Mouse (Mus musculus): Measurements from ENCODE around the gene Sv2c. TPM values are rescaled to one million over a fixed set of nuclear protein-coding genes. Genes with fewer than 3 reads are reported as not detected.
"Not testable (repeated sequence)": the region's sequence is repeated elsewhere in the genome, so short reads cannot be mapped to it uniquely, and the experiment has no call there.

The Sv2c gene
- polyA plus RNA-seq, 1 experiment from 2014 or later, result 26.8 TPM

GRCm38 (mm10) chr13:96126669-96127068 is 5.7 kb downstream of the Sv2c start:
- no peak overlapping the region for H3K9ac ChIP-seq
- H3K4me1 ChIP-seq (replicated peaks), result peaks cover 25% of the 10 kb centered on the region
- no peaks in the 10 kb centered on the region for H3K9me3 ChIP-seq
- H3K27me3 ChIP-seq, result peaks cover 31% of the 10 kb centered on the region
- WGBS, result 82% methylated on average over 6 of the region's 6 CpGs
- H3K36me3 ChIP-seq, result no peaks in the 10 kb centered on the region
- no peak overlapping the region for H3K4me2 ChIP-seq
- ATAC-seq (ENCODE audit: low read depth), result no peak
- H3K27ac ChIP-seq (replicated peaks), result no peak overlapping the region
- no peak overlapping the region for H3K4me3 ChIP-seq

DNA sequence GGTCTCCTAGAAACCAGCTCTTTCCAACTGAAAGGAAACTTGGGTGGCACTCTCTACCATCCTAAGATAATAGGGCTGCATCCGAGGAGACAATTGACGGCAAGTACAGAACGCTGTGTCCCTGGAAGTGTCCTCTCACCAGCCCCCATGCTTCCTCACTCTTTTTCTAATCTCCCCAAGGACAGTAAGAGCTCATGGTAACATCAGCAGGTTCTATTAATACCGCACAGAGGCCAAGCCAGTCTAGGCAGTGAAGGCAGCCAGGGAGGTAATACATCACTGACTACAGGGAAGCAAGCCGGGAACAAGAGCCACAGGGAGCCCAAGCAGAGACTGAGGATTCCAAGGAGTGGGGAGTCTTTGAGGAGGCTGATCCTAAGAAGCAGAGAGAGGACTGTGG is 7.4 kb downstream of the Sv2c start:
- Histone ChIP-seq H3K27ac (replicated peaks) (no peak overlapping the region), H3K4me2 (no peak overlapping the region), H3K27me3 (peaks cover 15% of the 10 kb centered on the region), H3K4me1 (replicated peaks) (peaks cover 8% of the 10 kb centered on the region; the same call in 1 of the 2 replicates), H3K4me3 (no peak overlapping the region), H3K36me3 (no peaks in the 10 kb centered on the region), H3K9me3 (no peaks in the 10 kb centered on the region), H3K9ac (no peak overlapping the region)
- no peak for ATAC-seq (ENCODE audit: low read depth)
- WGBS, result 59% methylated on average over 5 of the region's 5 CpGs

DNA sequence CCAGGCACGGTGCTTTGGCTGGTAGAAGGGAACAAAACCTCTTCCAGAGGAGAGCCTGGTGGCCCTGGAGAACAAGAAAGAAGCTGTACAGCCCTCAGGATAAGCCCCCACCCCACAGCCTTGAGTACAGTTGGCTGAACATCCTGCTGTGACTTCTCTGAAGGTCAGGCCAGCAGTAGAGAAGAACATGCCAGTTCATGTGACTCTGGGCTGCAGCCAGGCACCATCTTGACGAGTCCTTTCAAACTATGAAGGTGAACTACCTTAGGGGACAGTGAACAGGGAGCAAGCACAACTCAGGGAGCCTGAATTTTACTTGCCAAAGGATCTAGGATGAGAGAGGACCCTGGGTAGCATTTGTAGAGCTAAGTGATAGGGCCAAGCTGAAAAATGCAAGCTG is 19.7 kb downstream of the Sv2c start:
- no peak for ATAC-seq (ENCODE audit: low read depth)
- 82% methylated on average over 2 of the region's 2 CpGs for WGBS

GRCm38 (mm10) chr13:96110767-96111166 is 21.6 kb downstream of the Sv2c start:
- H3K4me1 ChIP-seq (replicated peaks), result peaks cover 13% of the 10 kb centered on the region
- 31% methylated on average over 3 of the region's 3 CpGs for WGBS
- H3K4me3 ChIP-seq, result no peak overlapping the region
- peak overlapping the region; percentile 74 for H3K27ac ChIP-seq (replicated peaks)
- no peaks in the 10 kb centered on the region for H3K27me3 ChIP-seq
- no peaks in the 10 kb centered on the region for H3K9me3 ChIP-seq
- ATAC-seq (ENCODE audit: low read depth), result peak; percentile 67
- no peak overlapping the region for H3K4me2 ChIP-seq
- no peak overlapping the region for H3K9ac ChIP-seq
- H3K36me3 ChIP-seq, result no peaks in the 10 kb centered on the region

More for the DNA sequence above, 19.7 kb downstream of the Sv2c start:
- H3K4me1 ChIP-seq (replicated peaks), result peaks cover 16% of the 10 kb centered on the region
- no peak overlapping the region for H3K4me2 ChIP-seq
- no peaks in the 10 kb centered on the region for H3K9me3 ChIP-seq
- H3K27ac ChIP-seq (replicated peaks), result no peak overlapping the region
- H3K9ac ChIP-seq, result no peak overlapping the region
- no peaks in the 10 kb centered on the region for H3K36me3 ChIP-seq
- no peak overlapping the region for H3K4me3 ChIP-seq
- no peaks in the 10 kb centered on the region for H3K27me3 ChIP-seq

DNA sequence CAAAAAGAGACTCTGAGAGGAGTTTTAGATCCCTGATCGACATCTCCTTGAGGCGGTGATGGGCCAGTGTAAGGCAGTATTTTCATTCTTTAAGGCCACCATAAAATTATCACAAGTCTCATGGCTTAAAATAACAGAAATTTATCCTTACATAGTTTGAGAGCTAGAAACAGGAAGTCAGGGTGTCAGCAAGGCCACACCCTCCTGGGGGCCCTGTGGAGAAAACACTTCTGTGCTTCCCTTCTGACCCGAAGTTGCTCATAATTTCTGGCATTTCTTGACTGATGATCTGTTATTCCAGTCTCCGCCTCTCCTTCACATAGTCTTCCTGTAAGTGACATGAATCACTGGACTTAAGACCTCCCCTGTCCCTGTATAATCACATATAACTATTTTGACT is 26.0 kb downstream of the Sv2c start:
- H3K9me3 ChIP-seq, result no peaks in the 10 kb centered on the region
- no peak overlapping the region for H3K27ac ChIP-seq (replicated peaks)
- H3K9ac ChIP-seq, result no peak overlapping the region
- 81% methylated on average over 4 of the region's 4 CpGs for WGBS
- H3K36me3 ChIP-seq, result no peaks in the 10 kb centered on the region
- no peak for ATAC-seq (ENCODE audit: low read depth)
- no peak overlapping the region for H3K4me3 ChIP-seq
- H3K4me2 ChIP-seq, result no peak overlapping the region
- peaks cover 7% of the 10 kb centered on the region for H3K4me1 ChIP-seq (replicated peaks)
- no peaks in the 10 kb centered on the region for H3K27me3 ChIP-seq

- Histone ChIP-seq H3K27me3 (no peaks in the 10 kb centered on the region), H3K4me1 (replicated peaks) (no peaks in the 10 kb centered on the region), H3K4me3 (no peak overlapping the region), H3K9me3 (no peaks in the 10 kb centered on the region), H3K4me2 (no peak overlapping the region), H3K9ac (no peak overlapping the region), H3K27ac (replicated peaks) (no peak overlapping the region), H3K36me3 (peaks cover 14% of the 10 kb centered on the region)
- 75% methylated on average over 4 of the region's 4 CpGs for WGBS
- ATAC-seq (ENCODE audit: low read depth), result no peak; the same call in 1 of the 2 replicates
These were observed 41.4 kb downstream of the Sv2c start for GRCm38 (mm10) chr13:96090929-96091328.

GRCm38 (mm10) chr13:96085581-96086302 is 46.6 kb downstream of the Sv2c start:
- H3K36me3 ChIP-seq, result peaks cover 14% of the 10 kb centered on the region
- H3K27ac ChIP-seq (replicated peaks), result 0 out of 2 replicates have a peak overlapping the region, but pooled peaks have one; percentile 9
- H3K4me3 ChIP-seq, result no peak overlapping the region
- H3K9me3 ChIP-seq, result no peaks in the 10 kb centered on the region
- 67% methylated on average over 7 of the region's 7 CpGs for whole genome bisulfite sequencing
- H3K4me1 ChIP-seq (replicated peaks), result peaks cover 6% of the 10 kb centered on the region; the same call in 1 of the 2 replicates
- ATAC-seq (ENCODE audit: low read depth), result peak; percentile 56
- H3K4me2 ChIP-seq, result no peak overlapping the region
- H3K27me3 ChIP-seq, result no peaks in the 10 kb centered on the region
- H3K9ac ChIP-seq, result no peak overlapping the region

- H3K27ac ChIP-seq (replicated peaks); ATAC-seq (ENCODE audit: low read depth); H3K36me3 ChIP-seq; H3K9ac ChIP-seq; H3K4me2 ChIP-seq; H3K27me3 ChIP-seq; H3K4me3 ChIP-seq; H3K9me3 ChIP-seq; H3K4me1 ChIP-seq (replicated peaks): not testable (repeated sequence)
- 96% methylated on average over 1 of the region's 1 CpGs for WGBS
These were observed 50.6 kb downstream of the Sv2c start, which contains the start of gene Gm17190 for GRCm38 (mm10) chr13:96081754-96082153. Gene Gm17190 (plus strand): TSS chr13:96082054.

DNA sequence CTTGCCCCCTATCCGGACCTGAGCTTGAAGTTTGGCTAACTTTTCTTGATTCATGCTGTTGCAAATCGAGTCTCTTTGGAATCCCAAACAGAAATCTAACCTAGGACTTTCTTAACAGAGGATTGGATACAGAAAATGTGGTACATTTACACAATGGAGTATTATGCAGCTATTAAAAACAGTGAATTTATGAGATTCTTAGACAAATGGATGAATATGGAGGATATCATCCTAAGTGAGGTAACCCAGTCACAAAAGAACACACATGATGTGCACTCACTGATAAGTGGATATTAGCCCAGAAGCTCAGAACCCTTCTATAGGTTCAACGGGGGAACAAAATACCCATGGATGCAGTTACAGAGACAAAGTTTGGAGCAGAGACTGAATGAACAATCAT is 51.1 kb downstream of the Sv2c start, which contains the start of gene Gm20075:
Gene Gm20075, minus strand, starts transcription at position 101 of the 400 bp plus-strand sequence.
- H3K27ac ChIP-seq (replicated peaks); H3K4me2 ChIP-seq; H3K27me3 ChIP-seq; H3K36me3 ChIP-seq; H3K4me1 ChIP-seq (replicated peaks); H3K9ac ChIP-seq; H3K9me3 ChIP-seq; H3K4me3 ChIP-seq; ATAC-seq (ENCODE audit: low read depth): not testable (repeated sequence)
- 86% methylated on average over 3 of the region's 3 CpGs for WGBS

DNA sequence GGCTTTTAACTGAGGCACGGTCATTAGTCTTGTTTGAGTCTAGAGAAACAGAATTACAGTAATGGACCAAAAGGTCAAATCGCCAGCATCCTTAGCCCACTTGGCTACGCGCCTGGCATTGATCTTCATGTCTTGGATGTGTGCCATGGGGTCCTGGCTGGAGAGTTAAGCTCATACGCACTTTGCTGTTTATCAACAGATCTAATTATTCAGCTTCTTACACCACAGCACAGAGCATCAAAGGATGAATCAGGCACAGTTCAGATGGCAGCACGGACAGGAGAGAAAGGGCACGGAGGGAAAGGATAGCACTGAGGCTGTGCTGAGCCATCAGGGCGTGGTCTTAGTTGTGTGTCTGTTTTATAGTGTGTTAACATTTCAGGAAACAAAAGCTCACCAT is 58.8 kb downstream of the Sv2c start:
- ATAC-seq (ENCODE audit: low read depth), result no peak
- 40% methylated on average over 8 of the region's 8 CpGs for WGBS

GRCm38 (mm10) chr13:96052755-96053154 is 79.6 kb downstream of the Sv2c start:
- Histone ChIP-seq H3K9me3 (no peaks in the 10 kb centered on the region), H3K4me2 (no peak overlapping the region), H3K4me3 (no peak overlapping the region), H3K9ac (no peak overlapping the region), H3K4me1 (replicated peaks) (no peaks in the 10 kb centered on the region), H3K36me3 (no peaks in the 10 kb centered on the region), H3K27me3 (no peaks in the 10 kb centered on the region), H3K27ac (replicated peaks) (no peak overlapping the region)
- 91% methylated on average over 3 of the region's 3 CpGs for WGBS
- ATAC-seq (ENCODE audit: low read depth), result no peak

More for the DNA sequence above, 58.8 kb downstream of the Sv2c start:
- Histone ChIP-seq H3K9ac (no peak overlapping the region), H3K4me1 (replicated peaks) (peaks cover 11% of the 10 kb centered on the region), H3K36me3 (no peaks in the 10 kb centered on the region), H3K9me3 (no peaks in the 10 kb centered on the region), H3K4me2 (no peak overlapping the region; the same call in 1 of the 2 replicates), H3K27ac (replicated peaks) (no peak overlapping the region), H3K4me3 (no peak overlapping the region), H3K27me3 (no peaks in the 10 kb centered on the region)

GRCm38 (mm10) chr13:96045396-96045795 is 87.0 kb downstream of the Sv2c start:
- H3K4me3 ChIP-seq, result no peak overlapping the region
- ATAC-seq (ENCODE audit: low read depth), result no peak
- no peaks in the 10 kb centered on the region for H3K9me3 ChIP-seq
- no peaks in the 10 kb centered on the region for H3K36me3 ChIP-seq
- H3K27me3 ChIP-seq, result no peaks in the 10 kb centered on the region
- WGBS, result 41% methylated on average over 5 of the region's 5 CpGs
- H3K4me1 ChIP-seq (replicated peaks), result 0 out of 2 replicates have a peak, but pooled peaks cover 7% of the 10 kb centered on the region
- H3K4me2 ChIP-seq, result no peak overlapping the region
- no peak overlapping the region for H3K9ac ChIP-seq
- H3K27ac ChIP-seq (replicated peaks), result peak overlapping the region; percentile 42
